In genomic region chr17:24506332-24507070, GRCm38 (mm10) we compare ENCODE assay signal across 7 mouse cellular contexts. TPM values are rescaled to one million over a fixed set of nuclear protein-coding genes. Genes with fewer than 3 reads are reported as not detected.
A peak's percentile ranks its signal among the peaks of the same experiment; 100 is the strongest.
DNase-seq lines count a peak whose midpoint lies in the region; ATAC-seq and TF ChIP-seq lines count a peak whose summit lies in the region.

No protein-coding gene starts in this region.

- peak; percentile 40; the same call in 1 of the 2 replicates for ATAC-seq in lung, embryonic 16.5 days (ENCODE audit: low read depth)
- ATAC-seq in liver, postnatal 0 days = peak; percentile 43; the same call in 1 of the 2 replicates
- no peak for ATAC-seq in stomach, postnatal 0 days (ENCODE audit: low FRiP score, low TSS enrichment)
- no peak for ATAC-seq in monocyte, adult 5-6 weeks (replicated peaks; ENCODE audit: insufficient number of reproducible peaks, low FRiP score, low TSS enrichment, poor library complexity, severe bottlenecking)

- H3K4me2 ChIP-seq in lung, embryonic 16.5 days (ENCODE audit: low read depth, low read length) = peak overlapping the region; percentile 43; the same call in 1 of the 2 replicates
- peak overlapping the region; percentile 58 for H3K4me2 ChIP-seq in liver, postnatal 0 days (ENCODE audit: low read depth, low read length)
- H3K4me2 ChIP-seq in stomach, postnatal 0 days (replicated peaks; ENCODE audit: low read depth) = no peak overlapping the region; the same call in 1 of the 2 replicates

- no peak overlapping the region for H3K27ac ChIP-seq in lung, embryonic 16.5 days (ENCODE audit: low read length)
- H3K27ac ChIP-seq in liver, postnatal 0 days (ENCODE audit: low read depth) = no peak overlapping the region
- no peak overlapping the region for H3K27ac ChIP-seq in stomach, postnatal 0 days (replicated peaks)

- H3K27me3 ChIP-seq in lung, embryonic 16.5 days (ENCODE audit: control insufficient read depth, insufficient read depth, low read depth, low read length) = no peaks in the 10 kb centered on the region
- H3K27me3 ChIP-seq in liver, postnatal 0 days (ENCODE audit: insufficient read depth, low read length) = no peaks in the 10 kb centered on the region
- H3K27me3 ChIP-seq in stomach, postnatal 0 days (ENCODE audit: control insufficient read depth, insufficient read depth, low read length) = no peaks in the 10 kb centered on the region

- peak overlapping the region; percentile 57; the same call in 1 of the 2 replicates for H3K9ac ChIP-seq in lung, embryonic 16.5 days (ENCODE audit: low read length)
- no peak overlapping the region for H3K9ac ChIP-seq in liver, postnatal 0 days (replicated peaks)
- H3K9ac ChIP-seq in stomach, postnatal 0 days (ENCODE audit: low read length) = no peak overlapping the region

- 0 out of 2 replicates have a peak, but pooled peaks cover 2% of the 10 kb centered on the region for H3K4me1 ChIP-seq in lung, embryonic 16.5 days (replicated peaks; ENCODE audit: control insufficient read depth, insufficient read depth, low read length)
- H3K4me1 ChIP-seq in liver, postnatal 0 days (ENCODE audit: insufficient read depth) = 0 out of 2 replicates have a peak, but pooled peaks cover 3% of the 10 kb centered on the region
- no peaks in the 10 kb centered on the region; the same call in 1 of the 2 replicates for H3K4me1 ChIP-seq in stomach, postnatal 0 days (replicated peaks; ENCODE audit: control insufficient read depth, insufficient read depth)

- H3K4me3 ChIP-seq in lung, embryonic 16.5 days (ENCODE audit: low read length) = peak overlapping the region; percentile 3; the same call in 1 of the 2 replicates
- H3K4me3 ChIP-seq in liver, postnatal 0 days (ENCODE audit: low read depth, low read length) = no peak overlapping the region
- no peak overlapping the region for H3K4me3 ChIP-seq in stomach, postnatal 0 days (ENCODE audit: low read depth, low read length)

- WGBS in lung, embryonic 16.5 days = 29% methylated on average over 36 of the region's 36 CpGs
- WGBS in liver, postnatal 0 days (ENCODE audit: insufficient replicate concordance) = 36% methylated on average over 29 of the region's 36 CpGs
- WGBS in stomach, postnatal 0 days = 44% methylated on average over 36 of the region's 36 CpGs

- no peak for TF ChIP-seq CTCF in liver, postnatal 0 days (IDR thresholded peaks at IDR 0.05; ENCODE audit: low read depth)
- TF ChIP-seq CTCF in stomach, postnatal 0 days (IDR thresholded peaks at IDR 0.05; ENCODE audit: low read depth) = no peak

- no peak for DNase-seq in lung, postnatal 25 days (ENCODE audit: low spot score)
- DNase-seq in embryo, embryonic 9.5 days (ENCODE audit: extremely low spot score) = peak; percentile 18
- DNase-seq in heart, postnatal 4 days = peak; percentile 44
- DNase-seq in liver, postnatal 0 days = no peak
- DNase-seq in stomach, postnatal 0 days (ENCODE audit: low spot score) = peak; percentile 33

- H3K9me3 ChIP-seq in lung, embryonic 16.5 days (ENCODE audit: control insufficient read depth, low read length) = no peaks in the 10 kb centered on the region
- no peaks in the 10 kb centered on the region for H3K9me3 ChIP-seq in liver, postnatal 0 days (ENCODE audit: low read length)
- no peaks in the 10 kb centered on the region for H3K9me3 ChIP-seq in stomach, postnatal 0 days (ENCODE audit: control insufficient read depth, low read length)

- peaks cover 31% of the 10 kb centered on the region for H3K36me3 ChIP-seq in lung, embryonic 16.5 days (ENCODE audit: control insufficient read depth, insufficient read depth, low read length)
- peaks cover 33% of the 10 kb centered on the region for H3K36me3 ChIP-seq in liver, postnatal 0 days (replicated peaks; ENCODE audit: insufficient read depth, low read length)
- H3K36me3 ChIP-seq in stomach, postnatal 0 days (ENCODE audit: control insufficient read depth, insufficient read depth, low read length) = peaks cover 25% of the 10 kb centered on the region

- no peak for TF ChIP-seq EP300 in liver, postnatal 0 days (IDR thresholded peaks at IDR 0.05; ENCODE audit: low read depth)
- TF ChIP-seq EP300 in stomach, postnatal 0 days (optimal IDR thresholded peaks at IDR 0.05) = no peak

RNA-seq across cellular contexts. Expression of gene Caskin1, which starts 18.1 kb away (rescaled TPM):
- 0.59 and 0.96 TPM in 2 replicates for polyA plus RNA-seq in lung, embryonic 16.5 days (2015; fragmentation: Nextera tagmentation; extraction: Ambion mirVana)
- under 1 TPM; 0.34 to 0.91 TPM for total RNA-seq in heart, postnatal 4 days (2021)
- not detected in 2 replicates for polyA plus RNA-seq in liver, postnatal 0 days (2015; fragmentation: Nextera tagmentation; extraction: Ambion mirVana)
- polyA plus RNA-seq in stomach, postnatal 0 days (2015; fragmentation: Nextera tagmentation; extraction: Ambion mirVana) = 0.84 and 1.3 TPM in 2 replicates
- total RNA-seq in monocyte, adult 5-6 weeks (2017) = not detected in 3 replicates

RNA-seq across cellular contexts. Expression of gene Traf7, which starts 21.2 kb away (rescaled TPM):
- polyA plus RNA-seq in lung, embryonic 16.5 days (2015; fragmentation: Nextera tagmentation; extraction: Ambion mirVana) = 90.9 and 93.5 TPM in 2 replicates
- total RNA-seq in heart, postnatal 4 days (2021) = 100 to 1,000 TPM in 1 of 2 experiments, 10 to 100 TPM in 1; 97.6 to 106 TPM
- polyA plus RNA-seq in liver, postnatal 0 days (2015; fragmentation: Nextera tagmentation; extraction: Ambion mirVana) = 14.1 and 17.2 TPM in 2 replicates
- polyA plus RNA-seq in stomach, postnatal 0 days (2015; fragmentation: Nextera tagmentation; extraction: Ambion mirVana) = 41.8 and 42.6 TPM in 2 replicates
- 83.2 to 132 TPM (median 118 TPM) in 3 replicates for total RNA-seq in monocyte, adult 5-6 weeks (2017)

RNA-seq across cellular contexts. Expression of gene Rab26, which starts 27.5 kb away (rescaled TPM):
- polyA plus RNA-seq in lung, embryonic 16.5 days (2015; fragmentation: Nextera tagmentation; extraction: Ambion mirVana) = 2.6 and 4.9 TPM in 2 replicates
- under 1 TPM; 0.27 to 0.38 TPM for total RNA-seq in heart, postnatal 4 days (2021)
- 0.45 and 0.81 TPM in 2 replicates for polyA plus RNA-seq in liver, postnatal 0 days (2015; fragmentation: Nextera tagmentation; extraction: Ambion mirVana)
- polyA plus RNA-seq in stomach, postnatal 0 days (2015; fragmentation: Nextera tagmentation; extraction: Ambion mirVana) = 0.82 and 0.85 TPM in 2 replicates
- total RNA-seq in monocyte, adult 5-6 weeks (2017) = 0.39 TPM in 1 of 3 replicates, not detected in the others

RNA-seq across cellular contexts. Expression of gene Mlst8, which starts 27.6 kb away (rescaled TPM):
- polyA plus RNA-seq in lung, embryonic 16.5 days (2015; fragmentation: Nextera tagmentation; extraction: Ambion mirVana) = 28.1 and 29.8 TPM in 2 replicates
- 10 to 100 TPM; 14.9 to 16.3 TPM for total RNA-seq in heart, postnatal 4 days (2021)
- 6.2 and 8.1 TPM in 2 replicates for polyA plus RNA-seq in liver, postnatal 0 days (2015; fragmentation: Nextera tagmentation; extraction: Ambion mirVana)
- polyA plus RNA-seq in stomach, postnatal 0 days (2015; fragmentation: Nextera tagmentation; extraction: Ambion mirVana) = 12.4 and 13.4 TPM in 2 replicates
- total RNA-seq in monocyte, adult 5-6 weeks (2017) = 8.4 to 19.3 TPM (median 11.2 TPM) in 3 replicates

RNA-seq across cellular contexts. Expression of gene Bricd5, which starts 32.8 kb away (rescaled TPM):
- polyA plus RNA-seq in lung, embryonic 16.5 days (2015; fragmentation: Nextera tagmentation; extraction: Ambion mirVana) = not detected in 2 replicates
- under 1 TPM in 1 of 2 experiments, not detected in 1; 0.29 TPM for total RNA-seq in heart, postnatal 4 days (2021)
- polyA plus RNA-seq in liver, postnatal 0 days (2015; fragmentation: Nextera tagmentation; extraction: Ambion mirVana) = not detected in 2 replicates
- 0.13 TPM in 1 of 2 replicates, not detected in the other for polyA plus RNA-seq in stomach, postnatal 0 days (2015; fragmentation: Nextera tagmentation; extraction: Ambion mirVana)
- total RNA-seq in monocyte, adult 5-6 weeks (2017) = 1.3 TPM in 1 of 3 replicates, not detected in the others

Comparison
In these comparisons a context has a peak if more than half of its experiments do, and no peak if none do; other contexts are left out.
1. ATAC-seq: peak in lung, embryonic 16.5 days (single experiment) and liver, postnatal 0 days (single experiment); none in stomach, postnatal 0 days (single experiment) and monocyte, adult 5-6 weeks (single experiment).
2. DNase-seq: peak in embryo, embryonic 9.5 days (single experiment), heart, postnatal 4 days (single experiment) and stomach, postnatal 0 days (single experiment); none in lung, postnatal 25 days (single experiment) and liver, postnatal 0 days (single experiment).